Mouse (Mus musculus) embryonic fibroblast, embryonic 13.5 days (primary cell): ENCODE measurements around the gene Ufd1.

Source experiments
- CTCF ChIP-seq: IDR thresholded peaks from 2 replicates; pipeline ENCODE4 v1.5.1; 2011; ENCODE audit warnings: mild to moderate bottlenecking, control low read depth, low read length, moderate library complexity, borderline replicate concordance; ENCODE audit not compliant: insufficient read depth
- POLR2A ChIP-seq: IDR thresholded peaks from 2 replicates; pipeline ENCODE4 v1.6.1; 2011; ENCODE audit warnings: low read depth, mild to moderate bottlenecking, control low read depth, low read length, moderate library complexity

DNA sequence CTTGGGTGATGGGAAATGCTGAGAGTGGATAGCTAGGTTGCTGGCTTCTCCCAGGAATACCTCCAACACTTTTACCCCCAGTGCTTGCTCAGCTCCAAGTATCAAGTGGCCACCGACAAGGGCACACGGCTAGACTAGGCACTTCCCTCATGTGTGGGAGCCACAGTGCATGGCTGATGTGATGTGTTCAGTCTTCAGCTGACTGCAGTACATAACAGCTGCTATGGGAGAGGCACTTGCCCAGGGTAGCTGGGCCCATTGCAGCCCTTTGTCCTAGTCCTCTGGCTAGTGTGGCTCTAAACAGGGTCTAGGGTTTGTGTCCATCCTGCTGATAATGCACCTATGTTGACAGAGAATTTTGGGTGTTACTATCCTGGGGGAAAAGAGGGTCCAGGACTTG lies 33.1 kb upstream of the Ufd1 start:
- TF ChIP-seq POLR2A = no peak
- TF ChIP-seq CTCF = no peak
